Mouse (Mus musculus): Measurements from ENCODE around the gene Pfn3.
A peak's percentile ranks its signal among the peaks of the same experiment; 100 is the strongest.

Pfn3 gene

DNA sequence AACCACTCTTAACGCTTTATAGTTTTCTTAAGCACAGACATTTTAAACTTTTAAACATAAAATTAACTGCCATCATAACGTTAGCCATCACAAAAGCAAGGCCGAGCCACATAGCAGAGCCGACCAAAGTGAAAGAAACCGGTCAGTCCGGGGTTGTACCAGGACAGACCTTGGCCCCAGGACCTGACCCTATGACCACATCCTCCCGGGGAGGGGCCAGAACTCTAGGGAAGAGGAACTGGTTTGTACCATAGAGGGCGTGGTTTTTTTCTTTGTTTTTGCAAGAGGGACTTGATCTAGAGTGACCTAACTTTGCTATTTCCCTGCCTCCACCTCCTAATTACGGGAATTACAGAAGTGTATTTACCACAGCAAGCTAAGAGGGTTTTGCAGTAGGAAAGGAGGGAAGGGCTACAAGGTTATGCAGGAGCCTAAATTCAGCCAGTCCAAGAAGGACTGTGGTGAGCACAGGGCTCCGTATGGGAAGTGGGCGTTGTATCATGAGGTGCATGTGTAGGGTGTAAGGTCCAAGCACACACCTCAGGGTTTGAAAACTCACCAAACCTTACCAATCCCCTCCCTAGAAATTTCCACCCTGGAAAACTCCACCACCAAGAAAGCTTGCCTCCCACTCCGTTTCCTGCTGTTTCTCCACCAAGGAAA lies 14.3 kb upstream of the Pfn3 start:
- DNase-seq = peak; percentile 69 to 70

DNA sequence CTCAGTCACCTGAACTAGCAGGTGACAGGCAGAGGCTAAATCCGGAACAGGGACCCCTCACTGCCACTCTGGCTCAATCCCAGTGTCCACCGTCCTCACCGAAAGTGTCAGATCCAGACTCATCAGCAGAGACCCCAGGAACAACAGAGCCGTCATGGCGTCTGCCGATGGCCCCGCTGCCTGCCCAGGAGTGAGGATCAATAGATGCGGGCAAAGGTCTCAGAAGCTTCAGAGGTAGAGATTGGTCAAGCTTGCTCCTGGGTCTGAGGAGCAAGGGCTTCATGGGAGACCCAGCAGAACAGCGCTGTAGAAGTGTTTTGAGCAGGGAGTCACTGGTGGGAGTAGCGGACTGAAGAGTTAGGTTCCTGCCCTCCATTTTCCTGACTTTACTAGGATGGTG lies 11.6 kb upstream of the Pfn3 start, which contains the start of gene F12:
Gene F12 (minus strand): TSS at position 181 of the 400 bp plus-strand sequence.
- no peak for DNase-seq

DNA sequence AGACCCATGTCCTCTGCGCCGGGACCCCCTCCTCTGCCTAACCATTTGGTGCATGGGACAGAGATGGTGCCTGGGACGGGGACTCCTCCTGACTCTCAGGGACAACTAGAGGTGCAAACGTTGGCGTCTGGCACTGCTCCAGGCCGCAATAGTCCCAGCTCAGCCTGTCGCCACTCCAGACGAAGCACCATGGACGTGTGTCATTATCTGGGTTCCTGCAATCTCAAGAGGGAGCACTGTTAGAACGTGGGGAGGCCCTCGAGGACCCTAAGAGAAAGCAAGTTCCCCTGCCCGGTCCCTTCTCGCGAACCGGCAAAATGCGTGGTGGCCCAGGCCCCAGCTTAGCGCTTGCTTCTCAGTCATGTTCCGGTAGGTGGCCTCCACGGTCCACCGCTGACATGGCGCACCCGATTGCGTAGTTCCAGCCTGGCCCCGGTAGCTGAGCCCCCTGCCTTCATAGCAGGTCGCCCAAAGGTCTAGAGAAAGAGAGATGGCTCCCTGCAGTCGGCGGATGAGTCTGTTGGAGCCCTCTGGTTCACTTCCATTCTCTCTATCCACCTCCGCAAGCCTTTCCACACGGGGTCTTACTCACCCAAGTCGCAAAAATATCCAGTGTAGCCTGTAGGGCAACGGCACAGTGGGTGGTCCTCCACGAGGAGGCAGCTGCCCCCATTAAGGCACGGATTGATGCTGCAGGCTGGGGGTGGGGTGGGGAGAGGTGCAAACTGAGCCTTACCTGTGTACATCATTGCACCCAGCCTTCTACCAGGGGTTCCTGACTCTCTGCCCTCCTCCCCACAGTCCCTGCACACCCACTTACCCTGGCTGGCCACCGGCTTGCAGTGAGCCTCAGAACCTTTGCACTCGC lies 6.1 kb upstream of the Pfn3 start:
- DNase-seq = peak; percentile 71 to 83

DNA sequence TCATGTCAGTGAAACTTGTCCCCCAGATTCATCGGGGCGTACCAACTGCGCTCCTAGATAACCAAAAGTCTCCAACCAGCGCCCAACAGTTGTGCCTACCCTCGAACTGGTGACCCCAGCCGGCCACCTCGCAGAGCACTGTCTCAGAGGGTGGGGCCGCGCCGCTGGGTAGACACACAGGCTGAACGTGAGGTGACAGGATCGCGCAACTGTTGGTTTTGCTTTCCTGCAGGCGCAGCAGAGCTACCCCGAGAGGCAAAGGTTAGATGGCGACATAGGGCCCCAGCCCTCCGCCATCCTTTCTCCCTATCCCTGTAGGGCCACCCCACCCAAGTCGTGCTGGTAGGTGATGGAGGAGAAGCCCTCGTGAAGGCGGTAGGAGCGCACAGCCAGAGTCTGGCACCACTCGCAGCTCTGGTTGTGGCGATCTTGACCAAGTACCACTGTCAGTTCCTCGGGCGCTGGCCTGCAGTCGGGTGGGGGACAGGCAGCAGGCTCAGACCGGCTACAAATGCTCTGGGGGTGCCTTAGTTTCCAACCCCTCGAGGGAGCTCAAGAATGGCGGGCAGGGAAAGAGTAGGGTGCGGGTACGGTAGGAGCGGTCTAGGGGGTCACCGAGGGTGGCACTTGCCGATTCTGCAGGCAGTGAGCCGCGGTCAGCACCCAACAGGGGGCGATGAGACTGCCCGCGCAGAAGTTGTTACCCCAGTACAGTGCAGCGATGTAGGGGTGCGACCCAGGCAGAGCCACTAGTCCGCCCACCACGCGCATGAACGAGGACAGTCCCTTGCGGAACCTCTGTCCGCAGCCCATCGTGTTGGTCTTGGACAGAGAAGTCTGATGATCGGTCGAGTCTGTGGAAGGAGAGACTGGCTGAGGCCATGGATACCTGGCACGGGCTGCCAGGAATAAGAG lies 5.2 kb upstream of the Pfn3 start:
- no peak for DNase-seq

DNA sequence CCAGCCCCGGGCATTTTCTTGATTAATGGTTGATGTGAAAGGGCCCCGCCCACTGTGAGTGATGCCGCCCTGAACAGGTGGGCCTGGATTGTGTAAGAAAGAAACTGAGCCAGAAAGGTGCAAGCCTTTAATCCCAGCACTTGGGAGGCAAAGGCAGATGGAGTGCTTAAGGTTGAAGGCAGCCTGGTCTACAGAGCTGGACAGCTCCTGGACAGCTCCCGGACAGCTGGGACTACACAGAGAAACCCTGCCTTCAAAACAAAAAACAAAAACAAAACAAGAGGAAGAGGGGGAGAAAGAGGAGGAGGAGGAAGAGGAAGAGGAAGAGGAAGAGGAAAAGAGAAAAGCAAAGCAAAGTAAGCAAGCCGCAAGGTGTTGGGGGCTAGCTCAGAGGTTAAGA lies 4.1 kb upstream of the Pfn3 start:
- DNase-seq = no peak

DNA sequence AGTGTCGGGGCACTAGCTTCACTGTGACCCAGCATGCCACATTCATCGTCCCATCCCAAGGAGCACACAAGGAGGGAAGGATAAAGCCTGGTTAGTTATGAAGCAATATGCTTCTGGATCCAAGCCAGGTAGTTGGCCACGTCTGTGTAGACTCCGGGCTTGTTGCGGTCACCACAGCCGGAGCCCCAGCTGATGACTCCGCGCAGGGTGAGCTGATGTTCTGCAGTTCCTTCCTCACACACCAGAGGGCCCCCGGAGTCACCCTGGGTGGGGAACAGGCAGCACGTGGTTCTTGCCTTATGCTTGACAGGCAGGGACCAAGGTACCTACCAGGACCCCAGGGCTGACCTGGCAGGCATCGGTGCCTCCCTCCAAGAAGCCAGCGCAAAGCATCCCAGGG lies 3.0 kb upstream of the Pfn3 start:
- DNase-seq = peak; percentile 81 to 96

DNA sequence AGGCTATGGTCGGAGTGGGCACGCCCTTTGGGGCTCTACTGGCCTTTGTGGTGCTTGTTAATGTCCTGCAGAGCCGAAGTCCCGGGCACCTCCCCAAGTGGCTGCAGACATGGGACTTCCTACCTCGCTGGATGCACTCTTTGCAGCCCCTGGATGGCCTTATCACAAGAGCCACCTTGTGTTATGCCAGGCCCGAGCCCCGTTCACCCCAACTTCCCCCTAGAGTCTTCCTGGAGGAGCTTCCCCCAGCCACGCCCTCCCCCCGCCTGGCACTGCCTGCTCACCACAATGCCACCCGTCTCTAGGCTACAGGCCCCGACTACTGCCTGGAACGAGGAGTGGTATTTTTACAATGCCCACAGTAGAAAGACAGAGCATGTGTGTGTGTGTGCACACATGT lies 1.7 kb downstream of the Pfn3 start:
- DNase-seq = no peak

DNA sequence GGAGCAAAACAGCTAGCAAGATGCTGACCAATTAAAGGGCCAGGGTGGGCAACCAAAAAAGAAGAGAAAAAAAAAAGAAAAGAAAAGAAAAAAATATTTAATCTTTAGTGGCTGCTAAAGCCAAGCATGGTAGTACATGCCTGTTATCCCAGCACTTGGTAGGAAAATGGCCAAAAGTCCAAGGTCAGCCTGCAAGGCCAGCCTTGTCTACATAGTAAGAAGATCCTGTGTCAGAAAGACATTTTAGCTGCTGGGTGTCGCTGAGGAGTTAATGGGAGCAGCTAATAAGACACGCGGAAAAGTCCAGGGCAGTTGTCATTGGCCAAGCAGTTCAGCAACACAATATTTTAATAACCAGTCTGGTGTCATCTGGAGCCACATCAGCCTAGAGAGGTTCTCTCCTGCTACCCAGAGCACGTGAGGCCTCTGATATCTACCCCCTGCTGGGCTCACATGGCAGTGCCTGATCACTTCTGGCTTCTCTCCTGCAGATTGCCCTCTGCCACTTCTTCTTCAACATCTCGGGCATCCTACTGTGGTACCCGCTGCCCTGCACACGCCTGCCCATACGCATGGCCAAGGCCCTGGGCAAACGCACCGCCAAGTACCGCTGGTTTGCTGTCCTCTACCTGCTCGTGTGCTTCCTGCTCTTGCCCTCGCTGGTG lies 2.3 kb downstream of the Pfn3 start:
- DNase-seq = no peak

DNA sequence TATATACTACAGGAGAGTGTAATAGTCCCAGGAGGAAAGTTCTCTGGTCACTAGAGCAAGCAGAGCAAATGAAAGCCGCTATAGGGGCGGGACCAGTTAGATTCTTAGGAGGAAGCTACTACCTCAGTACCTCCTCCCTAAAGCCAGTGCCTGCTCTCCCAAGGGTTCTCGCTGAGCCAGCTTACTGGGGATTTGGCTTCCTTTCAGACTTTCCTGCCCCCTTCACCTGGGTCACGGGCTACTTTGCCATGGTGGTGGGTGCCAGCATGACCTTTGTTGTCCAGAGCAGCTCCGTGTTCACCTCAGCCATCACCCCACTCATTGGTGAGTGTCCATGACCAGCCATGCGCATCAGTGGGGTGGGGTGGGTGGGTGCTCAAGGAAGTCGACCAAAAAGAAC lies 3.2 kb downstream of the Pfn3 start:
- no peak for DNase-seq

DNA sequence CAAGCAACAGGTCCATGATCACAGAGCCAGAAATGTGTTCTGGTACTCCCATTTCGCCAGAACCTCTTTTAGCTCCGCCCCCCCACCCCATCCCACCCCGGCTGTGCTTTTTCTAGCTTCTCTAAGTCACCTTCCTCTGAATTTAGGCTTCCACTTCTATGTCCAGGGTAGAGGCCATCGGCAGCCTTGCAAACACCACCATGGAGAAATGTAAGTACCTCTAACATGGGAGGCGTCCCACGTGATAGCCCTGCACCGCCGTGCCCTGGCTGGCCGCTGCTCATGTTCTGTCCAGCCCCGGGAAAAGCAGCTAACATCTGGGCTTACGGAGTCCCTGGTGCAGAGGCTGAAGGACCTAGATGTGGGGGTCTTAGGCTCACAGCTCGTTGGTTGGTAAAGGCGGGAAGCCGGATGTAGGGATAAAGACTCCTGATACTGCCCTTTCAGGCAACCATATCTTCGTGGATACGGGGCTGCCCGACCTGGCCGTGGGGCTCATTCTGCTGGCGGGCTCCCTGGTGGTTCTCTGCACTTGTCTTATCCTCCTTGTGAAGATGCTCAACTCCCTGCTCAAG lies 6.4 kb downstream of the Pfn3 start:
- no peak for DNase-seq

DNA sequence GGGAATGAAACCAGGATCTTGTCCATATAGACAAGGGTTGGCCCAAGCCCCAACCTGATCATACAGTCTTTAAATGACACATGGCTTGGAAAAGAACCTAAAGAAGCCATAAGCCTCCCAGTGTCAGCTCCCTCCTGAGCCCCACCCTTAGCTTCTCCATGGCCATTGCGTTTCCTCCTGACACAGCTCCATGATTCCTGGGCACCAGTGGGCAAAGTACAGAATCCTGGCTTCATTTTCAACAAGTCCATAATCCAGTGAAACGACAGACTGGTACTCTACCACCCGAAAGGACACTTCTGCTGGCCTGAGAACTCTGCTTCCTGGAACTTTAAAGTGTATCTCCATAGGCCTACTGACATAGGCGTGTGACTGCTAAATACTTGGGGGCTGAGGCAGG lies 7.7 kb downstream of the Pfn3 start:
- DNase-seq = no peak

DNA sequence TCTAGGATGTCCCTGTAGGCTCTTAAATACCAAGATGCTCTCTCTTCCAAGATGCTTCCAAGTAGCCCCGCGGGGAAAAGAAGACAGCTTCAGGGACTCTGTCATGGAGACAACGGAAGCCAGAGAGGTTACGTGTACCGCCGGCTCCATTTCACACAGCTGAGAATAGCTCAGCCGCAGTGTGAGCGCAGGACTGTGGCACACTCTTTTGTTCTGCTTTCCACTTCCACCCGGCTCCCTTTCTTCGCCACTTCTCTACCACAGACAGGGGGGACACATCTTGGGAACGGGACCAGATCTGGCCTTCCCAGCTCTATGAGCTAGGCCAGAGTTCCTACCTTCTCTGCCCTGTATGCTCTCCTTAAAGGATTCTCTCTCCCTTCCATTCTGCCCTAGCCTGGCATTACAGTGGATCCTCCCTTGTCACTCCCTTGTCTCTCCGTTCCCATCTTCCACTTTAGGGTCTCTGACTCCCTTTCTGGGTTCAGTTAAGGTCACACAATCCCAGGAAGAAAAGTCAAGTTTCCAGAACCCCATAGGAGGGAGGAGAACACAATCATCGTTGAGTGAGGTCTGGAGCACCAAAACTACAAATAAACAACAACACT lies 9.1 kb downstream of the Pfn3 start:
- peak; percentile 40 to 46 for DNase-seq

DNA sequence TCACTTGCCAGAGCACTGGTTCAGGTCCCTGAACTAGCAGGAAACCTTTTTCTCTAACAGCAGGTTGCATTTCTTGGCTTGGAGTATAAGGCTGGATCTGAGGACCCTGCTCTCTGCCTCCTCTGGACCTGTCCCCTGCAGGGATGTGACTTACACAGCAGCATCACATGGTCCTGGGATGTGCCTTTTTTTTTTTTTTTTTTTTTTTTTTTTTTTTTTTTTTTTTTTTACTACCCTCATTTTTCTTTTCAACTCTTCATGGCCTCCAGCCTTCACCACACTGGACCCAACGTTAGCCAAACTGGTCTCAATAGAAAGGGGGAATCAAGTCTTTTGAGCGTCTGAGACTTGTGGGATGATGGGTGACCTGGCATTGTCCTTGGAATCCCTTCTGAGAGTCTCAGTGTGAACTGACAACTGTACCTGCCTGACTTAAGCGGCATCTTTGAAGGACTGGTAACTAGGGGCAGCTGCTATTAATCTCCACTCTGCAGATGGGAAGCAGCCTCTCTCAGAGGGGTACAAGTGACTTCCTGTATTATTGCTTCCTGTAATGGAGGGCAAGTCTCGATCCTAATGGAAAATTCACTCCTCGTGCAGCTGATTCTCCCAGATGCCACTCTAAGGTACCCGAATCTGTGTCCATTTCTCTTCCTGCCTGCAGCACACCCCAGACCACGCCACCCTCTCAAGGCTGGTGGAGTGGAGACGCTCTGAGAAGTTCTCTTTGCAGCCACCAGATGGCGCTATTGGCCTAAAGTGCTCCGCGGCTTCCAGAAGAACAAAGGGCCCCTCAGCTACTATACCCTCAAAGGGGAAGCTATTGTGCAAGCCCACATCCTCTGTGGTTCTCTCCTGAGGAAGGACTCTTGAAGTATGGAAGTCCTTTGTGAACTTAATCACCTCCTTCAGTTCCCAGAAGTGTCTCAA lies 9.9 kb downstream of the Pfn3 start:
- DNase-seq = peak; percentile 64 to 80

DNA sequence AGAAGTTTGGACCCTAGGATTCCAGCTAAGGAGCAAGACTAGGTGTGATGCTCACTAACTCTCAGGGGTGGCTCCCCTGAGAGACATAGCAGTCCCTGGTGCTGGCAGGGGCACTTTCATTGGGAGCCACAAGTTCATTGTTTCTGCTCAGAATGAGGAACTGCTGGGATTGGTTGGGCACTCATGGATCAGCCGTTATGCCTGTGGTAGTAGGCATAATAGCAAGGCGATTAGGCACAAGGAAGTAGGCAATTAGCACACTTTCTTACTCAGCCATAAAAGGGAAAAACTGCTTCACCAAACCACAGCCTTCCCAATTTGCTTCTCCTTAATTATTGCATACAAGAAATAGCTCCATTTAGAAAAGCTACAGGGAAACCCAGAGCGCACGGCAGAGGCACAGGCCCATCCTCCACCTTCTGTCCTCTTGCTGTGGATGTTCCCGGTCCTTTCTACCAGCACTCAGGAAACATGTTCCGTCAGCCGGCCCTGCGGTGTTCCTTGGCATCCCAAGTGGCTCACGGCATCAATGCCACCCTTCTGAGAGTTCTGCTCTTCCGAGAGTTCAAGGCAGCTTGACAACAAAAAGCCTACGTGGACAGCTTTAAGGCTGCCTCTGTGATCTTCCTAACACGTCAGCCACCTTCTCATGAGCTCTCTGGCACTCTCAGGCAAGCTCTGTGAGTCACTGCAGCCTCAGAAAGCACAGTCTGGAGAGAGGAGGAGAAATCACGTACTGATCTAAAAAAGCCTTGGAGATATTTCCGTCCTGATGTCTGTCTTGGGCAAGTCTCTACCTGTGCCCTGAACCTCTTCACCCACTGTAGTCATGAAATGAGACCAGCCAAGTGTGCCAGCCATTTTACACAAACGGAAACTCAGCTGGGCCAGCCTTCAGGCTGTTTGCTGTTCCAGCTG lies 10.8 kb downstream of the Pfn3 start:
- DNase-seq = no peak

DNA sequence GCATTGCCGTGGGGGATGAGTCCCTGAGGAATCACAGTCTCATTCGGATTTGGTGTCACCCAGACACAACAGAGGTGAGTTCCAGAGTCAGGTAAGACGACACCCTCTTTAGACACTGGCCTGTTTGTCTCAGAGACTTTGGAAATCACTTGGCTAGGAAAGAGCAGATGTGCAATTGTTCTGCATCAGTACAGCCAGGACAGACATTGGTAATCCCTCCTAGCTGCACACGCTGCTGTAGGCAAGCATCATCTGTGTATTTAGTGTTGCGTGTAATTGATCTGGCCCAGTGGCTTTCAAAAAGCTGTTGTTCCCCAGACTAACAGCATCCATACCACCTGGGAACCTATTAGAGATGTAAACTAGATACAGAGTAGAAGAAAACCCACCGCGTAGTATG lies 11.8 kb downstream of the Pfn3 start:
- DNase-seq = no peak

DNA sequence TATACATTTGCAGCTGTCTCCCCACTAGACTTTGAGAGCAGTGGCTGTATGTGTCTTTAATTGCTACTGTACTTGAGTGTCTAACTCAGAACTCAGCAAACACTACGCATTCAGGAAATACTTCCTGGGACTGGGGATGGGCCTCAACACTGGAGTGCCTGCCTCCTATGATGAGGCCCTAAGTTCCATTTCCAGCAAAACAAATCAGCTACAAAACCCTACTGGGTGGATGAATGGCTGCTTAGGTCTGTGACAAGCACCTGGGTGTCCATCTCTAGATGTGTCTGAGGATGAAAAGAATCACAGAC lies 15.0 kb downstream of the Pfn3 start:
- no peak for DNase-seq

DNA sequence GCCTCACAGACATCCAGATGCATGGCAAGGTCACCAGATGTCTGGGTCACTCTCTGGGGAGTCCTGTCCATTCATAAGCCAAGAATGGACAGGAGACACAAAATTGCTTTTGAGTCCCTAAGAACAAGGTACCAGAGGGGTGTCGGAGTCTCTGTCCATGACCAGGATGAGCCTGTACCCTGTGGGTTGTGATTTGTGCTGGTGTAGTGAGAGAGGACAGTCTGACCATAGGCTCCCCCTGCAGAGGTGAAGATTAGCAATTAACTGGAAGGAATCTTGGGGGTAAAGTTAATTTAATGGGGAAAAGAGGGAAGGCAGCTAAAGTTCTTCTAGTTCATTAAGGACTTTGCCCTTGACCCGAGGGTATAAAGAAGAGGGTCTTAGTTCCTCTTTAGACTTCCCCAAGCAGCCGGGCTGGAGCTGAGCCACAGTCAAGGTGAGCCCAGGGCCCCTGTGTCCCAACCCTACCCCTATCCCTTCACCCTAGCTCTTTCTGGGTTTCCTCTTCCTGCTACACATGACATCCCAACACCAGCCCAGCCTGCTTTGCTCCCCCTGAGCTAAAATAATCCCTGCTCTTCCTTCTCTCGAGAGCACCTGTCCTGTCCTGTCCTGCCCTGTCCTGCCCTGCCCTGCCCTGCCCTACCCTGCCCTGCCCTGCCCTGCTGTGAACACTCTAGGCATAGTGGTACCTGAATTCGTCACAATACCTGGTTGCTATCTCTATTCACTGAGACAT lies 15.6 kb downstream of the Pfn3 start:
- no peak for DNase-seq

DNA sequence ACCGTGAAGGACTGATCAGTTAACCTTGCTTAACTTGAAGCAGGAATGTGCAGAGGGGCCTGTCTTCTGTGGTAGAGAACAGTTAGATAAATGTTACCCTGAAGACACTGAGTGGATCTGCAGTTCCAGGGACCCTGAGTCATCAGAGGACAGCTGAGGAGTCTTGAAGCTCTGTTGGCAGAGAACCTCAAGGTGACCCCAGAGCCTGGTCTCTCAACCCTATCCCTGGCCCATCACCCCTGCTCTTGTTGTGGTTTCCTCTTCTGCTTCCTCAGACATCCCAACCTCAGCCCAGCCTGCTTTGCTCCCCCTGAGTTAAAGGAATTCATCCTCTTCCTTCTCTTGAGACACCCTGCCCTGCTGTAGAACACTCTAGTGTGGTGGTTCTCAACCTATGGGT lies 16.9 kb downstream of the Pfn3 start, which contains the start of gene Slc34a1:
Gene Slc34a1 (plus strand): TSS at position 100 of the 400 bp plus-strand sequence.
- DNase-seq = no peak

DNA sequence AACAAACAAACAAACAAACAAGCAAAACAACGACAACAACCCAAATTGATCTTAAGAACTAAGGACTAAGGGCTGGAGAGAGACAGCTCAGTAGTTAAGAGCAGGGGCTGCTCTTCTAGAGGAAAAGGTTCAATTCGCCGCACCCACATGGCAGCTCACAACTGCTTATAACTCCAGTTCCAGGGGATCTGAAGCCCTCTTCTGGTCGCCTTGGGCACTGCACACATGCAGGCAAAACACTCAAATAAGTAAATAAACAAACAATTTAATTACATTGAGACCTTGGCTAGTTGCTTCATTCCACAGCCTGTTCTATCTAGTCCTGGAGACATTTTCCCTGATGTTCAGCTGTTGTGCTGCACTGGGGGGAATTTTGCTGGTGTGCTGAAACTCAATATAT lies 22.1 kb downstream of the Pfn3 start:
- DNase-seq = no peak
